15 mouse cellular contexts compared by ENCODE assay signal in the genomic region with DNA sequence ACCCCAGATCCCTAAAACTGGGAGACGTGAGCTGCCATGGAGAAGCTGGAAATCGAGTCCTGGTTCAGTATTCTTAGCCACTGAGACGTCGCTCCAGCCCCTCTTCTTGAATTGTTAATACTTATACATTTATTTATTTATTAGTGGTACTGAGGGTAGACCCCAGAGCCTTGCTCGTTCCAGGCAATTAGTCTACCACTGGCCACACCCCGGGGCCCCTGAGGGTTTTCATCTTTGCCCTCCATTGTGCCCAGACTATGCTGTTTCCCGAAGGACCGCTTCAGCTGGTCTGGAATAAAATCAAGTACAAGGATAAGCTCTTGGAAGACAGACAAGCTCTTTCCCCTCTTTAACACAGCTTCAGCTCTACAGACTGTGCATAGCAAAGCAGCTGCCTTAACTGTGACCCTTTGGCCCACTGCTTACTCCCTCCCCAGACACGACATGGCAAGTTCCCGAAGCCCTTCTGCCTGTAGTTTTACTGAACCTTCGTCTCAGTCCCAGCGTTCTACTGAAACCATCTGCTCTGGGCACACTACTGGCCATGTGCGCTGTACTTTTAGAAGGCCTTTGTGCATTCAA. TPM values are rescaled to one million over a fixed set of nuclear protein-coding genes. Genes with fewer than 3 reads are reported as not detected.
A peak's percentile ranks its signal among the peaks of the same experiment; 100 is the strongest.
DNase-seq lines count a peak whose midpoint lies in the region; ATAC-seq lines count a peak whose summit lies in the region.
"Had no signal": no experiment of that assay in that cellular context is flagged by ENCODE, and none has a peak within 500 bp of the region (broad histone marks: within the 10 kb centered on the region; RNA-seq: fewer than 3 reads in every experiment).

No protein-coding gene starts in this region.

- H3K4me3 ChIP-seq in lung, embryonic 16.5 days (ENCODE audit: low read length), result no peak overlapping the region
- no peak overlapping the region for H3K4me3 ChIP-seq in limb, embryonic 10.5 days
- no peak overlapping the region for H3K4me3 ChIP-seq in stomach, embryonic 15.5 days (replicated peaks)
- H3K4me3 ChIP-seq: liver, embryonic 15.5 days had no signal

- peak; percentile 41 for DNase-seq in adrenal gland, postnatal 14 days
- DNase-seq in adrenal gland, adult 8-10 months, result no peak
- DNase-seq in lung, postnatal 10 days, result no peak
- DNase-seq in limb, embryonic 10.5 days (ENCODE audit: low spot score), result no peak
- DNase-seq in cerebellum, postnatal 4 days (ENCODE audit: low spot score in 2 of 2), result no peak
- DNase-seq in lung, postnatal 25 days (ENCODE audit: low spot score), result no peak
- DNase-seq: gastrocnemius, postnatal 10 days; kidney, adult 8-10 months; left cerebral cortex, postnatal 4 days; spleen, adult 18-20 months; thymus, postnatal 14 days had no signal

- 0 out of 2 replicates have a peak overlapping the region, but pooled peaks have one; percentile 7 for H3K9ac ChIP-seq in lung, embryonic 16.5 days (ENCODE audit: low read length)
- no peak overlapping the region for H3K9ac ChIP-seq in stomach, embryonic 15.5 days
- H3K9ac ChIP-seq: liver, embryonic 15.5 days had no signal

- no peak overlapping the region for H3K27ac ChIP-seq in lung, embryonic 16.5 days (ENCODE audit: low read length)
- 0 out of 2 replicates have a peak overlapping the region, but pooled peaks have one; percentile 19 for H3K27ac ChIP-seq in limb, embryonic 10.5 days
- H3K27ac ChIP-seq in stomach, embryonic 15.5 days, result peak overlapping the region; percentile 6; the same call in 1 of the 2 replicates
- H3K27ac ChIP-seq: liver, embryonic 15.5 days had no signal

- WGBS in lung, embryonic 16.5 days, result 58% methylated on average over 13 of the region's 13 CpGs
- 76% methylated on average over 13 of the region's 13 CpGs for WGBS in limb, embryonic 10.5 days
- WGBS in stomach, embryonic 15.5 days, result 51% methylated on average over 13 of the region's 13 CpGs

- H3K36me3 ChIP-seq in lung, embryonic 16.5 days (ENCODE audit: control insufficient read depth, insufficient read depth, low read length), result no peaks in the 10 kb centered on the region
- no peaks in the 10 kb centered on the region for H3K36me3 ChIP-seq in limb, embryonic 10.5 days
- H3K36me3 ChIP-seq in stomach, embryonic 15.5 days, result no peaks in the 10 kb centered on the region
- H3K36me3 ChIP-seq: liver, embryonic 15.5 days had no signal

- H3K9me3 ChIP-seq in lung, embryonic 16.5 days (ENCODE audit: control insufficient read depth, low read length), result no peaks in the 10 kb centered on the region
- no peaks in the 10 kb centered on the region for H3K9me3 ChIP-seq in limb, embryonic 10.5 days (replicated peaks)
- H3K9me3 ChIP-seq in stomach, embryonic 15.5 days, result no peaks in the 10 kb centered on the region
- H3K9me3 ChIP-seq: liver, embryonic 15.5 days had no signal

- H3K27me3 ChIP-seq in lung, embryonic 16.5 days (ENCODE audit: control insufficient read depth, insufficient read depth, low read depth, low read length), result no peaks in the 10 kb centered on the region
- no peaks in the 10 kb centered on the region for H3K27me3 ChIP-seq in limb, embryonic 10.5 days (ENCODE audit: low read depth, poor library complexity, severe bottlenecking)
- no peaks in the 10 kb centered on the region for H3K27me3 ChIP-seq in stomach, embryonic 15.5 days (replicated peaks)
- H3K27me3 ChIP-seq: liver, embryonic 15.5 days had no signal

- no peaks in the 10 kb centered on the region; the same call in 1 of the 2 replicates for H3K4me1 ChIP-seq in lung, embryonic 16.5 days (replicated peaks; ENCODE audit: control insufficient read depth, insufficient read depth, low read length)
- H3K4me1 ChIP-seq in limb, embryonic 10.5 days, result peaks cover 30% of the 10 kb centered on the region
- H3K4me1 ChIP-seq in stomach, embryonic 15.5 days, result no peaks in the 10 kb centered on the region; the same call in none of the 2 replicates
- H3K4me1 ChIP-seq: liver, embryonic 15.5 days had no signal

- ATAC-seq in lung, embryonic 16.5 days (ENCODE audit: low read depth), result peak; percentile 45; the same call in 1 of the 2 replicates
- ATAC-seq in stomach, embryonic 15.5 days (ENCODE audit: insufficient read depth, low FRiP score, low read depth), result 0 out of 2 replicates have a peak, but pooled peaks have one; percentile 14

- H3K4me2 ChIP-seq in lung, embryonic 16.5 days (ENCODE audit: low read depth, low read length), result no peak overlapping the region
- no peak overlapping the region for H3K4me2 ChIP-seq in stomach, embryonic 15.5 days
- H3K4me2 ChIP-seq: liver, embryonic 15.5 days had no signal

RNA-seq across cellular contexts. Expression of gene Gpr156, which starts 39.1 kb away (rescaled TPM):
- total RNA-seq in adrenal gland, postnatal 14 days (2021), result 0.26 TPM in 2 replicates
- under 1 TPM; 0.09 to 0.65 (median 0.29) TPM for total RNA-seq in adrenal gland, adult 8-10 months (2022)
- polyA plus RNA-seq in lung, embryonic 16.5 days (2015; fragmentation: Nextera tagmentation; extraction: Ambion mirVana), result 0.33 and 0.63 TPM in 2 replicates
- polyA plus RNA-seq in limb, embryonic 10.5 days (2016; fragmentation: Nextera tagmentation; extraction: Ambion mirVana), result 0.55 and 0.86 TPM in 2 replicates
- 0.18 and 0.22 TPM in 2 replicates for polyA plus RNA-seq in stomach, embryonic 15.5 days (2015; fragmentation: Nextera tagmentation; extraction: Ambion mirVana)
- total RNA-seq: monocyte, adult 5-6 weeks had no signal
- polyA plus RNA-seq: liver, embryonic 15.5 days had no signal
